Mouse (Mus musculus): ENCODE measurements around the gene Abca16.

DNA sequence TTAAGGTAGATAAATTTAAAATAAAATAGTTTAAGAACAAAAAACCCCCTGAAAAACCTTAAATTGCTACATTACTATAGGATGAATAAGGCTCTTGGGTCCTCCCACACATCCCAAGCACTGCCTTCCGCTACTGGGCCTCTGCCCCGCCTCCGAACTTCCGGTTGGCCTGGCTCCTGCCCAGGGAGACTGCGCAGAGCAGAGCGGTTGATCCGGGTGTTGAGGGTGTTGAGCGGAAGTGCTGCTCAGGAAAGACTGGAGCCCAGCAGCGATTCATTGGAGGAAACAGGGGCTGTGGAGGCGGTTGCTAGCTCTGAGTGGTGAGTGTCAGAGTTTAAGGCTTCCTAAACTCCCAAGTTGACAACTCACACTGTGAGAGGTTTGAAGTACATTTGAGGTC is at the start of gene Abca16:
- TF ChIP-seq POLR2A (IDR thresholded peaks at IDR 0.05; ENCODE audit: control insufficient read depth in 1 of 2, insufficient read depth in 1 of 2, low read depth in 1 of 2, low read length in 2 of 2, poor library complexity in 1 of 2) (no peak), TCF12 (IDR thresholded peaks at IDR 0.05; ENCODE audit: low read depth, low read length) (no peak), TBP (IDR thresholded peaks at IDR 0.05; ENCODE audit: low read depth, low read length) (no peak), USF1 (IDR thresholded peaks at IDR 0.05; ENCODE audit: low read depth, low read length) (no peak), CTCF (IDR thresholded peaks at IDR 0.05 in 2 of 3, conservative IDR thresholded peaks at IDR 0.05 in 1 of 3; ENCODE audit: control insufficient read depth in 1 of 3, insufficient read depth in 1 of 3, low read depth in 2 of 3, low read length in 3 of 3, poor library complexity in 1 of 3, severe bottlenecking in 1 of 3) (no peak), EP300 (IDR thresholded peaks at IDR 0.05; ENCODE audit: low read depth in 1 of 2, low read length in 2 of 2) (no peak), MAX (IDR thresholded peaks at IDR 0.05; ENCODE audit: low read length) (no peak)

Data from MEL (cell line).